Mouse (Mus musculus): ENCODE data around the gene Atp5d. TPM values are rescaled to one million over a fixed set of nuclear protein-coding genes. Genes with fewer than 3 reads are reported as not detected.

The Atp5d gene
- 1,000 to 10,000 TPM in 1 of 2 experiments, 100 to 1,000 TPM in 1; 593 to 1,133 TPM for total RNA-seq (2021)
- long read RNA-seq, experiment 1, transcript Atp5d-201 (4 exons, 931 nt) = minor isoform, 320 of 711 reads
- long read RNA-seq, experiment 1, transcript Atp5d-203 (5 exons, 1,410 nt) = major isoform, 324 of 711 reads
- long read RNA-seq, experiment 1, partial matches to known transcripts = 29 of 711 reads
- long read RNA-seq, experiment 1, other reads (novel, unspliced or antisense) = 37 of 711 reads
- long read RNA-seq, experiment 2, transcript Atp5d-201 (4 exons, 931 nt) = major isoform, 509 of 570 reads
- long read RNA-seq, experiment 2, partial matches to known transcripts = 40 of 570 reads
- long read RNA-seq, experiment 2, other reads (novel, unspliced or antisense) = 17 of 570 reads

- peak; percentile 67 to 78 for DNase-seq (ENCODE audit: low spot score in 2 of 2)
Measured at GRCm38 (mm10) chr10:80138553-80139438, at the start of gene Atp5d. Gene Atp5d, plus strand, starts transcription at chr10:80138632.

GRCm38 (mm10) chr10:80089146-80089545, 49.3 kb upstream of the Atp5d start:
- no peak for DNase-seq (ENCODE audit: low spot score in 2 of 2)

GRCm38 (mm10) chr10:80091527-80091926, 46.9 kb upstream of the Atp5d start:
- DNase-seq (ENCODE audit: low spot score in 2 of 2) = no peak

- DNase-seq (ENCODE audit: low spot score in 2 of 2) = no peak
Measured at GRCm38 (mm10) chr10:80092690-80093089, 45.7 kb upstream of the Atp5d start.

GRCm38 (mm10) chr10:80094085-80094484, 44.3 kb upstream of the Atp5d start:
- DNase-seq (ENCODE audit: low spot score in 2 of 2) = no peak

- DNase-seq (ENCODE audit: low spot score in 2 of 2) = no peak
Measured at GRCm38 (mm10) chr10:80094684-80095083, 43.7 kb upstream of the Atp5d start.

GRCm38 (mm10) chr10:80095547-80095946, 42.9 kb upstream of the Atp5d start:
- DNase-seq (ENCODE audit: low spot score in 2 of 2) = no peak

GRCm38 (mm10) chr10:80097275-80097674, 41.2 kb upstream of the Atp5d start:
- DNase-seq (ENCODE audit: low spot score in 2 of 2) = no peak

- peak in 1 of 2 experiments; percentile 31 for DNase-seq (ENCODE audit: low spot score in 2 of 2)
Measured at GRCm38 (mm10) chr10:80098630-80099029, 39.8 kb upstream of the Atp5d start.

- DNase-seq (ENCODE audit: low spot score in 2 of 2) = peak; percentile 46 to 54
Measured at GRCm38 (mm10) chr10:80100982-80101381, 37.5 kb upstream of the Atp5d start.

- peak; percentile 85 to 92 for DNase-seq (ENCODE audit: low spot score in 2 of 2)
Measured at GRCm38 (mm10) chr10:80102216-80102915, 36.1 kb upstream of the Atp5d start.

- DNase-seq (ENCODE audit: low spot score in 2 of 2) = no peak
Measured at GRCm38 (mm10) chr10:80103032-80103431, 35.4 kb upstream of the Atp5d start.

GRCm38 (mm10) chr10:80104181-80104580, 34.3 kb upstream of the Atp5d start:
- DNase-seq (ENCODE audit: low spot score in 2 of 2) = no peak

GRCm38 (mm10) chr10:80105460-80105859, 33.0 kb upstream of the Atp5d start, which contains the start of gene Sbno2:
Gene Sbno2, minus strand, starts transcription at chr10:80105571.
- DNase-seq (ENCODE audit: low spot score in 2 of 2) = no peak

- DNase-seq (ENCODE audit: low spot score in 2 of 2) = no peak
Measured at GRCm38 (mm10) chr10:80105926-80106325, 32.5 kb upstream of the Atp5d start.

GRCm38 (mm10) chr10:80107678-80108077, 30.8 kb upstream of the Atp5d start:
- peak in 1 of 2 experiments; percentile 43 for DNase-seq (ENCODE audit: low spot score in 2 of 2)

- DNase-seq (ENCODE audit: low spot score in 2 of 2) = peak; percentile 94 to 97
Measured at GRCm38 (mm10) chr10:80114341-80115284, 23.8 kb upstream of the Atp5d start.

GRCm38 (mm10) chr10:80115290-80115943, 23.0 kb upstream of the Atp5d start, which contains the start of gene Stk11:
Gene Stk11, plus strand, starts transcription at chr10:80115803.
- peak; percentile 93 to 95 for DNase-seq (ENCODE audit: low spot score in 2 of 2)

GRCm38 (mm10) chr10:80115944-80116335, 22.5 kb upstream of the Atp5d start:
- DNase-seq (ENCODE audit: low spot score in 2 of 2) = no peak

GRCm38 (mm10) chr10:80116563-80116926, 21.9 kb upstream of the Atp5d start:
- no peak for DNase-seq (ENCODE audit: low spot score in 2 of 2)

Measured in adrenal gland, adult 18-20 months (tissue).